Mouse (Mus musculus) CH12.LX (cell line): ENCODE results near the gene Zfhx3.

ENCODE experiments used
- CTCF ChIP-seq, 2 experiments: IDR thresholded peaks in 1 of 2; conservative IDR thresholded peaks in 1 of 2; 2 replicates each; pipeline ENCODE4 v1.5.1; 2011 to 2012; ENCODE audit warnings: low read depth in 2 of 2, low read length in 2 of 2, improper control_type of control experiment in 1 of 2, inconsistent platforms in 1 of 2, mild to moderate bottlenecking in 1 of 2, moderate library complexity in 1 of 2
- ETS1 ChIP-seq: conservative IDR thresholded peaks from 2 replicates; pipeline ENCODE4 v1.6.1; 2012; ENCODE audit warnings: low read depth, mild to moderate bottlenecking, inconsistent platforms, low read length, improper control_type of control experiment, moderate library complexity
- HCFC1 ChIP-seq: IDR thresholded peaks from 2 replicates; pipeline ENCODE4 v1.6.1; 2012; ENCODE audit warnings: low read depth, mild to moderate bottlenecking, inconsistent platforms, low read length, improper control_type of control experiment

- TF ChIP-seq CTCF (conservative IDR thresholded peaks at IDR 0.05 in 1 of 2, IDR thresholded peaks at IDR 0.05 in 1 of 2; ENCODE audit: low read depth in 2 of 2, low read length in 2 of 2) (no peak), HCFC1 (no peak), ETS1 (no peak)
Observed at GRCm38 (mm10) chr8:108846827-108847226, 904.4 kb downstream of the Zfhx3 start.
